Mouse (Mus musculus): ENCODE data around the gene Dapk1.

The Dapk1 gene

GRCm38 (mm10) chr13:60618287-60618686 is 16.5 kb downstream of the Dapk1 start:
- DNase-seq: no peak

DNA sequence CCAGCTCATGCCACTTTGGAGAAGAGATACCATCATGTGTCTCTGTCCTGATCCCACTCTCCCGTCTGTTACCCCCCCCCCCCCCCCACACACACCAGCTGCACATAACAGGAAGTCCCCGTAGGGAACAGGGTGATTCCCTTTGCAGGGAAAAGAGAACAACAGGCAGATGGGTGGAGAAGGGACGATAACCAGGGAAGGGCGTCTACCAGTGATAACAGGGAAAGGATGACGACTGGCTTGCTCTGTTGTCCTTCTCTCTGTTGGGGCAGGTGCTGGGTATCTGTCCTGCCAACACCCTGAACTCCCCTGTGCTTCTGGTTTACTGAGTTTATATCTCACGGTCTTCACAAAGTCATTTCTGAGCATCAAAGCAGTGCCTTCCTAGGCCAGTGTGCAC is 18.0 kb downstream of the Dapk1 start:
- no peak for DNase-seq

DNA sequence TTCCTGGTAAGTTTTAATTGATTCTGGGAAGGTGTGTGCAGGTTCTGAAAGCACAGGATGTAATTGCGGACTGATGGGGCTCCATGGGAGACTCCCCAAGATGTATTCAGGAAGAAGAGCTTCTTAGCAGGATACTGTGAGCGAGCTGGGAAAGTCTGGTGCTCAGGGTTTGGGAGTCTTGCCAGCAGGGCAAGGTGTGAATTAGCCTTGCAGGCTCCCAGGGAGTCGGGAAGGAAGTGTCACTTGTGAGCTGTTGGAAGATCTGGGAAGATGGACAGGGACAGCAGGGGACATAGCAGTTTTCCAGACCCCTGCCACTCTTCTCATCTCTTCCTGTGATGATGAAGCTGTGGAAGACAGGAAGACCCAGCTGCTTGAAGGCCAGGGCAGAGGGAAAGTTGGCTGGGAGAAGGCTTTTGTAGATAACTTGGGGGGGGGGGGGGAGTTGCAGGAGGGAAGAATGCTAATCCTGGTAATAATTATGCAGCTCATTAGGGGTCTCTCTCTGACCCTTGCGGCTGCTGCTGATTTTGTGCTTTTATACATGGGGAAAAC is 19.7 kb downstream of the Dapk1 start:
- DNase-seq: no peak

DNA sequence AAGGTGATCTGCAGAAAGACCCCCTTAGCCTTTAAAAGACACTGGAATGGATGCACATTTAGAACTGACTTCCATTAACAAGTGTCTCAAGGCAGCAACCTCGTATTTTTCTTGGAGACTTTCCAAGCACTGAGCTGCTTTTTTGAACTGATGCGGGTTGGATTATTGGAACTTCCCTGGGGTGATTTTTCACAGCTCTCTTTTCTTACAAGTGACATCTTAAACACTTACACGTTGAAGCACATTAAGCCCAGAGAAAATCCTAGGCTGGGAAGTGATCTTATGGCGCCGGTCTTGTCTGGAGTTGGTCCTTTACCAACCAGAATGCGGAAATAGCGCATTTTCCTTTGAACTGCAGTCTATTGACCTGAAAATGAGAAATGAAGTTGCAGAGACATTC is 23.8 kb downstream of the Dapk1 start:
- DNase-seq: no peak

DNA sequence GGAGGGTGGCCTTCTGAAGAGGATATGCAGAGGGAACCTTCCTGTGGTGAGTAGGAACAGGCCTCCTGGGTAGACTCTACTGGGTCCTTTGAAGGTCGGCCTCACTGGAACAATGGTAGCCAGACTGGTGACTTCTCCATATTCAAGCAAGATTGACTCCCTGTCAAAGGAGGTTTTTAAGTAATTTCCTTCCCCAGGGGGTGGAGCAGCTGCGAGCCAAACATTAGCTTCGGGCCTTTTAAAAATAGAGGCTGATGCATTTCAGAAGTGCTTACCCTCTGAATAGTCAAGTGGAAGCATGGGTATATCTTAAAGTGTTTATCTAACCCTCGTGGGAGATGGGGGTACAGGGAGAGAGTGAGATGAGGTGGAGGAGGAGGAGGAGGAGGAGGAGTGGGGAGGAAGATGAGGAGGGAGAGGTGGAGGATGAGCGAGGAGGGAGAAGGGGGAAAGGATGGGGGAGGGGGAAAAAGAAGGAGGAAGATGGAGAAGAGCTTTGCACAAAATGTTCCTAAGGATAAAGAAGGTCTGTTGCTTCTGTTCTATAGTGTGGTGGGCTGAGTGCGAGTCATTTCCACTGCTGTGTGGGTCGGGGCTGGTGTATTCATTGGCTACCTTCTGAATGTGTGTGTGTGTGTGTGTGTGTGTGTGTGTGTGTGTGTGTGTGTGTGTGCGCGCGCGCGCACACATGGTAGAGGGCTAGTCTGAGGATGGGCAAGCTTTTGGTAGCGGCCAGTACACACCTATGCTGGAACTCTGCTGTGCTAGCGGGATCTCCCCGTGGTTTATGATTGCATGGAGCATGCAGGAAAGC is 26.3 kb downstream of the Dapk1 start:
- no peak for DNase-seq

GRCm38 (mm10) chr13:60628657-60628950 is 26.9 kb downstream of the Dapk1 start:
- no peak for DNase-seq

DNA sequence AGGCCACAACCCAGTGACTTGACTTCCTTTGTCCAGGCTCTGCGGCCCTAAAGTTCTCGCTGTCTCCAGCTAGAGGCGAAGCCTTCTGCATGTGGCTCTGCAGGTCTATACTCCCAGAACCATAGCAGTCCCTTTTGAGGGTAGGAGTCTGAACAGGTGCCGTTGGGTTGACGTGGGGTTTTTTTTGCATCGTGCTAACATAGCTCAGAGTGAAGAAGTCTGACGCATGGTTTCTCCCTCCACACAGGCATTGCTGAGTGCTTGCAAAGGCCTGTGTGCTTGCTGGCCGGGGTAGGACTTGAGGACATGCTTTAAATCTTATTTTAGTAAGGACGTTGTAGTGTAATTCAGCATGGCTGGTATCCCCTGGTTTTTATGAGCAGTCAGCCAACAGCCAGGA is 27.7 kb downstream of the Dapk1 start:
- DNase-seq: no peak

GRCm38 (mm10) chr13:60633945-60634344 is 32.2 kb downstream of the Dapk1 start:
- DNase-seq: no peak

DNA sequence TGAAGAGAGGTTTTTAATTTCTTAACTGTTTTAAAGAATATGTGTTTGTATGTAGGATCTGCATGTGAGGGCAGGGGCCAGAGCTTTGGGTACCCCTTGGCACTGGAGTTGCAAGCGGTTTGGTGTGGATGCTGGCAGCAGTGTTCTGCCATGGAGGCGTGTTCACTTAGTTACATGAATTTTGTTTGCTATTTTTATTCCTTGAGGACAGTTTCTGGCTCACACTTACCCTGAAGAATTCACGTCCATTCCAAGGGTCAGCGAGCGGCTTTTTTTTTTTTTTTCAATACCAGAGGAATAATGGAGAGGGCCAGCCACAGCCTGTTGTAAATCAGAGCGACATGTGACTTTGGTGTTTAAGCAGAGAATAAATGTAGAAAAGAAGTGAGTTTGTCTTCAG is 33.9 kb downstream of the Dapk1 start:
- DNase-seq: no peak

- no peak for DNase-seq
Observed at GRCm38 (mm10) chr13:60639482-60640055, 37.8 kb downstream of the Dapk1 start.

DNA sequence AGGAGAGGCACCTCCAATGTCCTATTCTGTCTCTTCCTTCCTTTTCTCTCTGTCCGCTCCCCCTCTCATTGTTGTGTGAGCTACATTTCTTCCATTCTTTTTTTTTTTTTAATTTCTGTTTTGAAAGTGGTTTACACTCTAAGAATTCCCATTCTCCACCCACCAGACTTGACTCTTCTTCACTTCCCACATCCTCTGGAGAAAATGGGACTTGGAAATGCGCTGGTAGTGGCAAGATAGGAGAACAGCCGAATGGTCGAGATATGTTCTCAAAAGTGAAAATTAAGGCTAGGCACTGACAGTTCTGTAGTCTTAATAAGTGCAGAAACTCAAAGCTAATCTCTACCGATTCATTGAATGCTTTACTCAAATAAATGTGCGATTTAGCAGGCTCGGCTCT is 38.7 kb downstream of the Dapk1 start:
- DNase-seq: no peak

GRCm38 (mm10) chr13:60644457-60644889 is 42.7 kb downstream of the Dapk1 start:
- no peak for DNase-seq

- no peak for DNase-seq
Observed at GRCm38 (mm10) chr13:60646791-60647190, 45.0 kb downstream of the Dapk1 start.

DNA sequence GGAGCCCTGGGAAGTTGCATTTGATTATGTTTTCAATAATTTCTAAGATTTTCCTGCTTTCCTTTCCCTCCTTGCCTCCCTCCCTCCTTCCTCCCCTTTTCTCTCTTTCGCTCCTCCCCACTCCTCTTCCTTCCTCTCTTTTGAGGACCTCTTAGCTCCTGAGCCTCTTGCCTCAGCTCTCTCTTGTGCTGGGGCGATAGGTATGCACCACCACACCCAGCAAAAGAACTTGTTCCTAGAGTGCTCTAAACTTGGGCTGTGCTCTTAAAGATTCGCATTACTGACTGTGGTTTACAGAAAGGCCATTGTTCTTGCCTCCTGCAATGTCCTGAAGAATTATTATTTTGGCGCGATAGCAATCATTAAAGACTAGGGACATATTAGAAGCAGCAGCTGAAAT is 46.6 kb downstream of the Dapk1 start:
- DNase-seq: no peak

DNA sequence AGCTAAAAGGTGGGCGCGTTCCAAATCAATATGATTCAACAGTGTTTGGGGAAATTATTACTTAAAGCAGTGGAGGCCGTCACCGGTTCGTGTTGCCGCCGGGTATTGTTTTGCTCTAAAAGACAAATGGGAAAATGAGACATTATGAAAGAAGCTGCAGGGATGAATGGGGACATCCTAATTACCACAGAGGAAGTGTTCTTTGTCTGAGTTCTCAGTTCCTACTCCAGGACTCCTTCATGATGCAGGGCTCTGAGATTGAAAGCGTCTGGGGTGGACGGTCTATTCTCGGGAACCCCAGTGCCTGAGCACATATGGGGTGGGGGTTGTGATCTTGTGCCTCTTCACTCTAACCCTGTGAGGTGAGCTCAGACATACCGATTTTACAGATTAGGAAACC is 48.3 kb downstream of the Dapk1 start:
- DNase-seq: no peak

DNA sequence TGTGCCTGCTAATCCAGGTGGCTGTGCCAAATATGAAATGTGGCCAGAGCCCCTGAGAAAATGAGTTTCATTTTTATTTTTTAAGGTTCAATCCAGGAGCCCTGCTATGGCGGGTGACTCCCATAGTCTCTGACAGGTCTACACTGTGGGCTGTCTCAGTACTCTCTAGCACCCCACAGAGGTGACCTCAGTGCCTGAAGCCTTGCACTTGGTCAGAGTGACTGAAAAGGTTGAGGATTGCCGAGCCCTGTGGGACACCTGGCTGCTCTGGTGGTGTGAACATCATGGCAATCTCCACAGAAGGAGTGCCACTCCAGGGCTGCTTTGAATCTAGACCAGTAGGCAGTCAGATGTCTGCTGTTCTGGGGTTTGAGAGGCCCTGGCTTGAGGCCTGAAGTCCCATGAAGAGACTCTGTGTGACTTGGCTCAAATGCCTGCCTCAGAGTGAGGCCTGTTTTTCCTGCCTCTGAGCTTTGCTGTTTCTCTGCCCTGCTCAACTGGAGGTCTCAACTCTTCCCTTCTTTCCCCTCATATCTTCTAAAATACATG is 52.3 kb downstream of the Dapk1 start:
- no peak for DNase-seq

DNA sequence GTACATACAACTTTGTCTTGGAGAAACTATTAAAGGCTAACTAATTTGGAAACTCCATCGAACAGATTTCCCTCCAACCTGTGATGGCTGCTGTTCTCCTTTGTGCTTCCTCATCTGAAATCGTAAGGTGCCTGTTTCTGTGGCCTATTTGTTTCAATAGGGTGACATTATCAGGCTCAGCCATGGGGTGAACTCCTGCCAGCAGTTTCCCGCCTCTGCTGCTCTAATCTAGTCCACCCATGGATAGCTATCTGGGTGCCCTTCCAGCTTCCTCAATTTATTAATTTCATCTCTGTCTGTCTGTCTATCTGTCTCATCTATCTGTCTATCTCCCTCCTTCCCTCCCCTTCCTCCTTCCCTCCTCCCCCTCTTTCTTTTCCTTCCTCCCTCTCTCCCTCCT is 53.5 kb downstream of the Dapk1 start:
- no peak for DNase-seq

- no peak for DNase-seq
Observed at GRCm38 (mm10) chr13:60659600-60659999, 57.9 kb downstream of the Dapk1 start.

DNA sequence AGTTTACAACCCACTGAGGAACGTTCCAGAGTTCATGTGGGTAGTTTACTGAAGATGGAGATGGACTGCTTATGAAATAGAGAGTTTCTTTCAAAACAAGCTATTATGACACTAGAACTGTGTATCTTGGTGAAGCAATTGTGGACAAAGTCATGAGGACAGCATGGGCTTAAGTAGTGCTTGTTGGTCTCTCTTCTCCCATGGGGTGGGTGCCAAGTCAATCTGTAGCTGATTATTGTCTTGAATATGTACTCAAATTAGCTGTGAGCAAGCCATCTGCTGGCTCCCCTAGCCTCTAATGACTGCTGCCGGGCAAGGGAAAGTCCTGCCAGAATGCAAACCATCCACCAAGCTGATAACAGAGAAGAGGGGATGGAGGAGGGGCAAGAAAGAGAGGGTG is 58.3 kb downstream of the Dapk1 start:
- DNase-seq: no peak

DNA sequence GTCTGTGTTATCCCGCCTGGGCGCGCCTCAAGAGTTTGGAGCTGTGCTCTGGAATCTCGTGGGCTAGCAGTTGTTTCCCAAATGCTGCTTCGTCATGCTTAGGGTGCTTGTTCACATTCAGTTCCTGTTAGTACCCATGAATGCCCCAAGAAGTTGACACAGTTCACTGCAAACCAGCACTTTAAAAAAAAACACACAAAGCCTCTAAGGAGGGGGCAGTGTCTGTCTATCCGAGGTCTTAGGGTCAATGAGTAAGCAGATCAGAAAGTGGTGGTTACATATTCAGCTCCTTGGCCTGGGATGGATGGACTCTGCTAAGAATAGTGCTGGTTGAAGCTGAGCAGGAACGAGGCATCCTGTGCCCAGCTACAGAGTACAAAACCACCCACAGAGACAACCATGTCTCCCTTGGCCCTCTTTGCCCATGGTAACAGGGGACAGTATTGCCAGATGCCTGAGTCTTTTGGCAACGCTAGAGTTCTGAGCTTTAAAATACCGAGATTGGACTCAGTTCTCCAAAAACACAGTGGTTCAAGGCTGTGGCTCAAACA is 59.0 kb downstream of the Dapk1 start:
- no peak for DNase-seq

- DNase-seq: no peak
Observed at GRCm38 (mm10) chr13:60662493-60663177, 60.9 kb downstream of the Dapk1 start.

GRCm38 (mm10) chr13:60664058-60664457 is 62.3 kb downstream of the Dapk1 start:
- no peak for DNase-seq

- no peak for DNase-seq
Observed at GRCm38 (mm10) chr13:60664816-60665215, 63.1 kb downstream of the Dapk1 start.
